Mouse (Mus musculus): ENCODE measurements around the gene Rpl13.
"Not testable (repeated sequence)": the region's sequence is repeated elsewhere in the genome, so short reads cannot be mapped to it uniquely, and the experiment has no call there.

Rpl13 gene

DNA sequence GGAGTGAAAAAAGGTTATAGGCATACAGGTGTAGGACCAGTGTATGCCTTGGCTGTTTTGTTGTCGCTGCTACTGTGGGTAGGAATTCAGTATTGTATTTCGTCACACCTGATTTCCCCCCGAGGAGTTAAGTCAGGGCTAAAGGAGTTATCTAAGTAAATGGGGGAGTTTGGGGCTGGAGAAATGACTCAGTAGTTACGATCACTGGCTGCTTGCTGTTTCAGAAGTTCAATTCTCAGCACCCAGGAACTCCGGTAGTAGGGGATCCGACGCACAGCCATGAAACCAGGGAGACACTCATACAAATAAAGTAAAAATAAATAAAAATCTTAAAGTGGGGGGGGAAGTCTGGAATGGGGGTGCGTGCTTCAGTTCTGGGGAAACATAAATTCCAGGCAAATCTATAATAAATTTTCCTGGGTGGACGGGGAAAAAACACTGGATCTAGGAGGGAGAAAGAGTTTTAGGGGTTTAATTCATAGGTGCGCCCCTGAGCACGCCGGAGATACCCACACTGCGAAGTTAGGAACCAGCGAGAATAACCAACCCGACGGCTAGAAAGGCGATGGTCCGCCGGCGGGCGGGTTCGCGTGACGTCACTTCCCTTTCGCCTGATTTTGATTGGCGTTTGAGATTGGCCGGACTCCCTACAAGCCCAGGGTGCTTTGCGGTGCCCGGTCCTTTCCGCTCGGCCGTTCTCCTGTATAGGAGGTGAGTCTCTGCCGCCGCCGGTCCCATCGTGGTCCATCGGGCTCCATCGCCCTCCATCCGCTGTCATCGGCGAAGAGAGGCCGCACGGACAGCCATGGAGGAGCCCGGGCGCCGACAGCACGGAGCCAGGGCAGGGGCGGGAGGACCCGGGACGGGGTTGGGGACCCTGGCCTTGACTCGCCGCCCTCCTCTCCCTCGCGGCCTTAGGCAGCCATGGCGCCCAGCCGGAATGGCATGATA, at the start of gene Rpl13:
Gene Rpl13 (plus strand): TSS at position 616 of the 951 bp plus-strand sequence.
- DNase-seq = peak; percentile 98

DNA sequence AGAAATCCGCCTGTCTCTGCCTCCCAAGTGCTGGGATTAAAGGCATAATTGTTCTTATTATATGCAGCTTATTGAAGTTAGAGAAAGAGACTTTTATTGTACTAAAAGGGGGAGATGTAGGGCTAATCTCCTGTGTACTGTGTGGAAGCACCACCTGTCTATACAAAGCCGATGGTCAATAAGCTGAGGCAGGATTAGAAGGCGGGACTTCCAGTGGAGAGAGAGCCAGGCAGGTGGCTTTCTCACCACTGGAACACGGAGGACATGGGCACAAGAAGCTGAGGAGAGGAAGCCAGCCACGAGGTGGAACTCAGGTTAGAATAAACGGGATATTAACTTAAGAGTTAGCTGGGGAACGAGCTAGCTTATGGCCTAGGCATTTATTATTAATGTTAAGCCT, 39.4 kb upstream of the Rpl13 start, which contains the start of gene Spg7:
Gene Spg7 (plus strand): TSS at position 222 of the 400 bp plus-strand sequence.
- no peak for DNase-seq

DNA sequence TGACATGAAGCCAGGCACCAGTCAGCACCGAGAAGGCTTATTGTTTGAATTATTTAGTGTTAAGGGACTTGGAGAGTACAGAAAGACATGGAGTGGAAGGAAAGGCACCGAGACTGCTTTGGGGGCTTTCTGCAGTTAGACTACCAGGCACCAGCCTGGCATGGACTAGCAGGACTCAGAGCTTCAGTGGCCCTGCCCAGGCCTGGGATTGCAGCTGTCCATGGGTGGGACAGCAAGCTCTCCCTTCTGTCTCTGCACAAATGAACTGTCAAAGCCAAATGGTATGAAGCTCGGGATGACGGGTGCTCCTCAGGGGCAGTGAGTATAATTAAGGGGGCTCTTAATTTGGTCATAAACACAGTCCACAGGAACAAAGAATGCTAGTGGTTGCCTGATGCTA, 38.1 kb upstream of the Rpl13 start:
- DNase-seq = no peak

DNA sequence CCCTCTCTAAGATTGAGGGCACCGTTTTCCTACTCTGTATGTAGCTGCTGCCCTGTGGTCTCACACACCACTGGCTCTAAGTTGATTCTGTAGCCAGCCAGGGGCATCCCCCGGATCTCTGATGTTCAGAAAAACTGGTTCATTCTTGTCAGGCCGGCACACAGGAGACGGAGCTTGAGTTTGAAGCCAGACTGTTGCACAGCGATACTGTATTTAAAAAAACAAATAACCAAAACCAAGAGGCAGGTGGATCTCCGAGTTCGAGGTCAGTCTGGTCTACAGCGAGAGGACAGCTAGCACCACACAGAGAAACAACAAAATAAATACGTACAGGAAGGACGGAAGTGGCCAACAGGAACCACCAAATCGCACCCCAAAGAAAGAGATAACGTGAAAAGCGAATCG, 37.3 kb upstream of the Rpl13 start:
- DNase-seq = no peak

DNA sequence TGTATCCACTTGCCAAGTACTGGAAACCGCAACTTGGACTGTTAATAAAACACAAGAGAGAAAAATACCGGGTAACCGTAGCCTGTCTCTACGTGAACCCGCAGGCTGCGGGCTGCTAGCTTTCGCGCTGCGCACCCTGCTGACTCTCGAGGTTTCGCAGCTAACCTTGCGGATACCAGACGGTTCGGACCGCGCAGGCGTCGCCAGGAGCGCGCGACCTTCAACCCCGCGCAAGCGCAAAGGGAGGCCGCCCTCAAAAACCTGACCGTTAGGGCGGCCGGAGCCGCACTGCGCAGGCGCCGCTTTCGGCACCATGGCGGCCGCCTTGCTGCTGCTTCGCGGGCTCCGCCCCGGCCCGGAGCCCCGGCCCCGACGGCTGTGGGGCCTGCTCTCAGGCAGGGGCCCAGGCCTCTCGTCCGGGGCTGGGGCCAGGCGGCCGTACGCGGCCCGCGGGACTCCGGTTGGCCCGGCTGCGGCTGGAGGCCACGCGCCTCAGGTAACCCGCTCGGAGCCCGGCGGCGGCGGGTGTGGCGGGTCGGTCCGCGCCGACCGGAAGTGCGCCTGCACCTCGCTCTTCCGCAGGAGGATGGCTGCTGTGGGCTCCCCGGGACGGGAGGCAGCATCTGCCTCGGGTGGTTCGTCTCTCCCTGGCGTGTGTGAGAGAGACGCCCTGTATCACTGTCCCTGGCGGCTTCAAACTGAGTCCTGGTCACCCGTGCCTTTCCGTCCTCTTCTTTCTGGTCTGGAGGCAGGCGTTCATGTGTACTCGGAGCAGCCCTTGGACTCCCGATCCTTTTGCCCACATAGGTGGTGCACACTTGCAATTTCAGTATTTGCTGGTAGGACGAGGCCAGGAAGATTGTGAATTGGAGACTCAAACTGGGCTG, 36.7 kb upstream of the Rpl13 start:
- DNase-seq = peak; percentile 96 to 98

DNA sequence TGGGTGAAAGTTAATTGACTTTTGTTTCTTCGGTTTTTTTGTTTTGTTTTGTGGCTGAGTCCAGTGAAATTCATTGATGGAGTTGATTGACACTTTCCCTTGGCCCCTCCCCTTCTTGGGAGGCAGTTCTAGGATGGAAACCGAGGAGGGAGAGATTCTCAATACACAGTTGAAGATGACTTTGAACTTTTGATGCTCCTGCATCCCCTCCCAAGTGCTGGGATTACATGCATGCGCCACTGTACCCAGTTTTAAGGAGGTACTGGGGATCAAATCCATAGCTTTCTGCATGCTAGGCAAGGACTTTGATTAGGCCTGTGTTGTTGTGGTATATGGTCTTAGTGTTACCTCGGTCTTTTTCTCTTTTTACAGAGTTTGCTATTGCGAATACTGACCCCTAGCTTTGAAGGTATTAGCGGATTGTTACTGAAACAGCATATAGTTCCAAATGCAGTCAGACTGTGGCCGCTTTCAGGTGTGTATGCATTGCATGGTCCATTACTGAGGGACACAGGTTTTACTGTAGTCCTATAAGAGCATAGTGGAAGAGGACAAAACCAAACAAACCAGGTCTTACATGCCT, 36.0 kb upstream of the Rpl13 start:
- DNase-seq = no peak

DNA sequence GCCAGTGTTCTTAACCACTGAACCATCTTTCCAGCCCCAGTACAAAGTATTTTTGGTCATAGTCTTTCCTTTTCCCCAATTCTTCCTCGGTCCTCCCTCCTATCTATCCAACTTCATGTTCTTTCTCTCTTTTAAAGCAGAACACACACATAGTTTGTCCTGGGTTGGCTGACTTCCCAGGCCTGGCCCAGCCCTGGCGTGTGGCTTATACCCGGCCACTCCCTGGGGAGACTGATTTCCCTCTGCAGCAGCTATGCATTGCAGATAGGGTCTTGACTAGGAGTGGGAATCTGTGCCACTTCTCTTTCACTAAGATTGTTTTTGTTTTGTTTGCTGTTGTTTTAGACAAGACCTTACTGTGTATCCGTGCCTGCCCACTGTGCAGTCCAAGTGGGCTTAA, 31.0 kb upstream of the Rpl13 start:
- peak; percentile 27 to 49 for DNase-seq

DNA sequence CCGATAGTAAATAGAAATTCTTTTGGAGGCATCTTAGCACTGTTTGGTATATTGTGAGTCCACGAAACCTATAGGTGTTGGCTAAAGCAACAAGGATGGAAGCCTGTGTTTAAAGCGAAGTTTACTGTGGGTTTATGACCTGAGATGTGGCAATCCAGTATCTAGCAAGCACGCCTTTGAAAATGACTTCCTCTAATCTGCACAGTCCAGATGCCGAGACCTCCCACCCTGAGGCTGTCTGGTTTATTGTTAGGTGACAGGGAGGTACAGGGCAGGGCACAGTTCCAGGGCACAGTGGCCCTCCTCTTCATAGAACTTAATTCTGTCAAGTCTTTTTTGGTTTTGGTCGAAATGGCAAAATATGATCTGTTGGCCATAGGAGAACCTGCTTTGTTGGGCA, 24.9 kb upstream of the Rpl13 start:
- DNase-seq = no peak

DNA sequence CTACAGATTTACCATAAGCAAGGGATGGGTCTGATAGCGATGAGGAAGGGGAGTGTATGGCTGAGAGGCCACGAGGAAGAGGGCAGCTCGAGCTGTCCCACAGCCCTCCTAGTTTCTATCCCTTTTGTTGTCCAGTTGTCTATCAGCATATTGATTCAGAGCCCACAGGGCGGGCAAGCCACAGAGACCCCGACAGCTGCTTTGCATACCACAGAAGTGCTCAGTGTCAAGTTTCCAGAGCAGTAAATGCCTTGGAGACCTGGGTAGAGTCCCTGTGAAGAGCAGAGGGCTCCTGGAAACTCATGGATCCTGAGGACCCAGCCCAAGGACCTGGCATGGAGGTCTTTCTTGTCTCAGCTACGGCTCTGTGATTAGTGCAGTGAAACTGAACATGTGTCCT, 19.2 kb upstream of the Rpl13 start:
- no peak for DNase-seq

DNA sequence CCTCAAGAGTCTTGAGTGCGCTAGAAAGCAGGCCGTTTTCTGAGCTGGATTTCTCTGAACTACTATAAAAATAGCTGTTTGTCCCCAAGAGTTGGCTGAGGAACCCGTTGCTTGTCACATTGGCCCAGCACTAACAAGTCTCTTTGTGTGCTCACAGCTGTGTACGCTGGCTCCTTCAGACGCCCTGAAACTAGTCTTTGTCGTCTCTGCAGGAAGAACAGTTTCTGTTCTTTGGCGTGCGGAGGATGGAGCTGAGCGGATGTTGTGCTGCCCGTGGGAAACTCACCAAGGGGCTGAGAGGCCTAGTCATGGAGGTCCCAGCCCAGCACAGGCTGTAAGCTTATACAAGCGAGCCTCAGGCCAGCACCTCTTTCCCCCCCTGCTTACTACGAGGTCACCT, 18.5 kb upstream of the Rpl13 start:
- DNase-seq = no peak

DNA sequence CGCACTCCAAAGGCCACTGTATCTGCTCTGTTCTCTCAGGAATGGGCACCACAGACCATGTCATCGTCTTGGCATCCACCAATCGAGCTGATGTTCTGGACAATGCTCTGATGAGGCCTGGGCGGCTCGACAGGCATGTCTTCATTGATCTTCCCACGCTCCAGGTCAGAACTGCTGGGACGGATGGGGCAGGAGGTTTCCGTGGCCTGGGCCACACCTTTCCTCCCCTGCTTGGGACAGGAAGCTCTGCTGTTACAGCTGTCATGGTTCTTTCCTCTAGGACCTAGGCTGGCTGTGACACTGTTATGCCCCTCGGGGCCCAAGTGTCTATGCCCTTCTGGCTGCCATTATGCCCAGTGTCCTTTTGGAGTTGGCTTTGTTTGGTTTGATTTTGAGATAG, 14.9 kb upstream of the Rpl13 start:
- DNase-seq = no peak

DNA sequence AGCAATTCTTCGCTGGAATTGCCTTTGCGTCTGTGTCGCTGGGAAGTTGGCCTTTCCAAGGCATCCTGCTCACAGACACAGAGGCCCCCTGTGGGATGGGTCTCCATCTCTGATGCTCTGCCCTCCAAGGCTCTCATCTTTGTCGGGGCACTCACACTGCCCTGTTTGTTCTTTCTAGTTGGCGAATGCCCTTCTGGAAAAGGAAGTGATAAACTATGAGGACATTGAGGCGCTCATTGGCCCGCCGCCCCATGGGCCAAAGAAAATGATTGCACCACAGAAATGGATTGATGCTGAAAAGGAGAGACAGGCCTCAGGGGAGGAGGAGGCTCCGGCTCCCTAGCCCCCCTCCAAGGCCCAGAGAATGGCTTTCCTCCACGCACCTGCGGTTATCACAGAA, 4.9 kb upstream of the Rpl13 start:
- no peak for DNase-seq

DNA sequence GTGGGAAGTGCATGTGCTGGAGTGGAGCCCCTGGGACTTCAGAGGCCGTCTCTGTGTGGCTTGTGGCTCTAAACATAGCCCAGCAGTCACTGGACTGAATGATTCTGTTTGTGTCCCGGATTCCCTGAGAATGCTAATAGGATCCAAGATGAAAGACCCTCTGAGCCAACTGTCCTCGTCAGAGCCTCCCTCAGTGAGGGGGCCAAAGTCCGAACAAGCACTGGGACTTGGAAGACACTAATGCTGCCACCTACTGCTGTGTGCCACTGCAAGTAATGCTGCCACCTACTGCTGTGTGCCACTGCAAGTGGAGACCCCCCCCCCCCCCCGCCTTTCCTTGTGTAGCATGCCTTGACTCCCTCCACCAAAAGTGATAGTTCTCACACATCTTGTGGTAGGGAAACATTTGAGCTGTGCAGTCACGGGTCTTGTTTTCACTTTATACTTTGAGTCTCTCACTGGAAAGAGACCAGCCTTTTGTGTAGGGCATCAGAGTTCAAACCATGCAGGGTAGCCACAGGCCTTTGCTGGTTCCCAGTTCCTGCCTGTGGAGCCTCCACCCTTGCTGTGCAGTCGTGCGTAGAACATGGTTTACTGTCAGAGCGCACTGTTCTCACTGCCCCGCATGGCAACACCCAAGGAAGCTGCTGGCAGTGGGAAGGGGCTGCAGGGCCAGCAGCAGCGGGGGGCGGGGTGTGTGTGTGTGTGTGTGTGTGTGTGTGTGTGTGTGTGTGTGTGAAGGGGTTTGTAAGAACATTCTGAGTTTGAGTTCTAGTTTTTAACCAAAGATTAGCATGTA, 4.2 kb upstream of the Rpl13 start:
- peak in 1 of 2 experiments; percentile 32 for DNase-seq

DNA sequence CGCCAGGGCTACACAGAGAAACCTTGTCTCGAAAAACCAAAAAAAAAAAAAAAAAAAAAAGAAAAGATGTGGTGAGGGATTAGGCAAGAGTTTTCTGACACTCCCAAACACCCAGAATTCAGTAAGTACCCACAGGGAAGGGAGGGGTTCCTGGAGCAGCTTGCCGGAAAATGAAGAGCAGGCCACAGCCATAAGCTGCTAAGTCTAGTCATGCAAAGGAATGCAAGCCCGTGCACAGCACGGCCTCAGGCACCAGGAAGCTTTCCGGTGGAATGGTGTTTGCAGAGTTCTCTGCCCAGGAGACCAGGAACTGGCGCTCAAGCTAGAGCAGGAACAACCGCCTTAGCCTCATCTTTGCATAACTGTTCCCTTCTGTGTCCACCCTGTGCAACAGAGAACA, 1.9 kb upstream of the Rpl13 start:
- no peak for DNase-seq

DNA sequence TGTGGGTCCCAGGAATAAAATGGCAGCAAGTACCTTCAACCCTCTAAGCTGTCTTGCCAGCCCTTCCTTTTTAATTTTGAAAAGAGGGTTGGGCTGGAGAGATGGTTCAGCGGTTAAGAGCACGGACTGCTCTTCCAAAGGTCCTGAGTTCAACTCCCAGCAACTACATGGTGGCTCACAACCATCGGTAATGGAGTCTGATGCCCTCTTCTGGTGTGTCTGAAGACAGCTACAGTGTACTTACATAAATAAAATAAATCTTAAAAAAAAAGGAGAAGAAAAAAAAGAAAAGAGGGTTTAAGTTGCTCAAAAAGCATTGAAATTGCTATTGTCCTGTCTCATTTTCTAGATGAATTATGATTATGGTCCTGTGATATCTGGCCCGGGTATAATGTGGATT, 906 bp upstream of the Rpl13 start:
- DNase-seq = no peak

DNA sequence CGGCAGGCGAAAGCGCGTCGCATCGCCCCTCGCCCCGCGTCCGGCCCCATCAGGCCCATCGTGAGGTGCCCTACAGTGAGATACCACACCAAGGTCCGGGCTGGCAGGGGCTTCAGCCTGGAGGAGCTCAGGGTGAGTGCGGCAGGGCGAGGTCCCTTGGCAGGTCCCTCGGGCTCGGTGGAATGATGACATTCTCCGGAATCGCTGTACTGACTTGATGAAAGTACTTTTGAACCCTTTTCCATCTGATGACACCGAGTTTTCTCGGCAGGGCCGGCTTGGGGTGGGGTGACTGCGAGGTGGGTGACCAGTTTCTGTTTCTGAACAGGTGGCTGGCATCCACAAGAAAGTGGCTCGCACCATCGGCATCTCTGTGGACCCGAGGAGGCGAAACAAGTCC, 705 bp downstream of the Rpl13 start:
- not testable (repeated sequence) for DNase-seq

DNA sequence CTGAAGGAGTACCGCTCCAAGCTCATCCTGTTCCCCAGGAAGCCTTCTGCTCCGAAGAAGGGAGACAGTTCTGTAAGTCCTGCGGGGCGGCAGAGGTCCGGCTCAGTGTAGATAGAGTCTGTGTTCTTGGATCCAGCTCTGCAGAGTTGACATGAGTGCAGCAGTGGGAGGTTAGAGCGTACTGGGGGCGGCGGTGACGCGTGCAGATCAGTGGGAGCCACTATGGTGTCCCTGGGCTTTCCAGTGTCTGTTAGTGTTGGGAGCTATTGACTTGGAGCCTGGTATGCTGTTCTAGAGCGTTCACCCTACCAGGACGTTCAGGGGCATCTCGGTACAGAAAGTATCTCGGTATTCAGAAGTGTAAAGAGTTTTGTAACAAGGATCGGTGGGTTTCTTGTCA, 1.1 kb downstream of the Rpl13 start:
- DNase-seq = no peak

DNA sequence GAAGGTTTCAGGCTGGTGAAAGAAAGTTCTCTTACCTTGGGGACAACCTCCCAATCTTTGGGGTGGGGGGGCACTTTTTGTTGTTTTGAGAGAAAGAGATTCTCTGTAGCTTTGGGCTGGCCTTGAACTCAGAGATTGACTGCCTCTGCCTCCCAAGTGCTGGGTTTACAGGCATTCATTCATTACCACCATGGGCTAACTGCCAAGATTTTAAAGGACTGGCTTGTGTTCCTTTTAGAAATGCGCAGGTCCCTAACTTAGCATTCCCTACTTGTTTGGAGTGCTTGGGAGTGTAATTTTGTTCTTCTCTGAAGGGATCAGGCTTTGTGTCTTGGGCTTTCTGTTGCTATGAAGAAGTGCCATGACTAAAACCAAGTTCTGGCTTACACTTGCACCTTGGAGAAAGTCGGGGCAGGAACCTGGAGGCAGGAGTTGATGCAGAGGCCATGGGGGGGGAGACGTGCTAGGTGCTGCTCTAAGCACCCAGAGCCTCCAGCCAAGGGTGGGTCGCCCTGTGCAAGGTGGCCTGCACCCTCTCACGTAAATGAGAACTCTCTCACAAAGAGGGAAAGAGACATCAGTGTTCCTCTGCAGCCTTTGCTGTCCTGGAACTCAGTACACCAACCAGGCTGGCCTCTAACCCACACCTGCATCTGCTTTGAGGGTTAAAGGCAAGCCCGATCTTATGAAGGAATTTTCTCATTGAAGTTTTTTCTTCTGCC, 2.1 kb downstream of the Rpl13 start:
- DNase-seq = no peak

DNA sequence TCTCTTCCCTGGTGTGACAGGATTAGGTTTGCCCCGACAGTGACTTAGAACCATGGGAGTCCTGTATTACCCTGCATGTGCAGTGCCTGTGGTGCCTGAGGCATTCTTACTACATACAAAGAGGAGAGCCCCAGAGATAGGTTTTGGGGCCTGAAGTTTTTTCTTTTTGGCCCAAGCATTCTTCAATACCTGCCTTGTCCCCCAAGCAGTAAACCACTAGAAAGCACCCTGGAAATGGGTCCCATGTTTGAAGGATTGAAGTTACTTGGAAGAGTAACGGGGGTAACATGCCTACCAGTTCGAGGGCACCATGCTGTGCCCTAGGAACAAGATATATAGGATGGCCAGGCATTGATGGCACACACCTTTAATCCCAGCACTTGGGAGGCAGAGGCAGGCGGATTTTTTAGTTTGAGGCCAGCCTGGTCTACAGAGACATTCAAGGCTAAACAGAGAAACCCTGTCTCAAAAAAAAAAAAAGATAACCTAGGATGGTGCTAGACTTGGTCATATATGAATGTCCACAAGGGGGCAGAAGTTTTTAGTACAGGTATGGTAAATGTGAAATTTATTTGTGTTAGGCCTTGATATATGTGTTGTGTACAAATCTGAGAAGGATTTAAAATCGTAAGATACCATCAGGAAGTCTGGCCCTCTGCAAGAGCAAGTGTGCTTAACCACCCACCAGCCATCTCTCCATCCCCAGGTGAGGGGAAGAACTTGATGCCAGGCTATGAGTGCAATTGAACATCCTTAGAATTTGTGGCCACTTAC, 3.6 kb downstream of the Rpl13 start:
- no peak for DNase-seq

DNA sequence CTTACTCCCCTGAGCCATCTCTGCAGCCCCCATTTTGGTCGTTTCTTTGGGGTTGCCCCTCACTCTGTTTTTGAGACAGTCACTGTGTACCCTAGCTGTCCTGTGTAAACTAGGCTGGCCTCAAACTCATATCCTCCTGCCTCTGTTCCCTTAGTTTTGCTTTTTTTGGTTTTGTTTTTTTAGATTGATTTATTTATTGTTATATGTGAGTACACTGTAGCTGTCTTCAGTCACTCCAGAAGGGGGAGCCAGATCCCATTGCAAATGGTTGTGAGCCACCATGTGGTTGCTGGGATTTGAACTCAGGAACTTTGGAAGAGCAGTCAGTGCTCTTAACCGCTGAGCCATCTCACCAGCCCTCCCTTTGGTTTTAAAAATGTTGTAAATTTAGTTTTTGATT, 4.4 kb downstream of the Rpl13 start:
- peak in 1 of 2 experiments; percentile 34 for DNase-seq

DNA sequence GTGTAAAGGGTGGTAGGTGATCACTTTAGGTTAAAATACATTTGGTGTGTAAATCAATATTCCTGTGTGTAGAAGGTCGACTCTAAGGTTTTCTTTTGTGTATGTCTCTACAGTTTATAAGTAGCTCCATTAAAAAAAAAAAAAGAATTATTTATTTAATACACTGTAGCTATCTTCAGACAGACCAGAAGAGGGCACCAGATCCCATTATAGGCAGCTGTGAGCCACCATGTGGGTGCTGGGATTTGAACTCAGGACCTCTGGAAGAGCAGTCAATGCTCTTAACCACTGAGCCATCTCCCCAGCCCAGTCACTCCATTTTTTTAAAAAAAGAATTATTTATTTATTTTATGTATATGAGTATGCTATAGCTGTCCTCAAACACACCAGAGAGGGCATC, 5.9 kb downstream of the Rpl13 start:
- DNase-seq = no peak
